Mouse (Mus musculus) olfactory bulb, adult 2 months (tissue): ENCODE results near the gene Ccdc142.

Source experiments
- CTCF ChIP-seq: fragments of 200-500 bp; IDR thresholded peaks from 2 replicates; pipeline ENCODE4 v1.5.1; 2012; ENCODE audit warnings: low read depth, mild to moderate bottlenecking, low read length, moderate library complexity; ENCODE audit not compliant: insufficient read depth
- POLR2A ChIP-seq: fragments of 200-500 bp; IDR thresholded peaks from 2 replicates; pipeline ENCODE4 v1.6.1; 2012; ENCODE audit warnings: mild to moderate bottlenecking, low read depth, low read length, moderate library complexity; ENCODE audit not compliant: insufficient read depth

- TF ChIP-seq CTCF (no peak), POLR2A (no peak)
Measured at GRCm38 (mm10) chr6:83080210-83080609, 21.2 kb upstream of the Ccdc142 start.
